Mouse (Mus musculus) liver (tissue): Measurements from ENCODE around the gene Best3.
"Not testable (repeated sequence)": the region's sequence is repeated elsewhere in the genome, so short reads cannot be mapped to it uniquely, and the experiment has no call there.

Source experiments
- DNase-seq: peaks from one replicate; pipeline ENCODE4 v3.0.0-alpha.2; 2020; ENCODE audit warnings: mixed read lengths

Best3 gene

DNA sequence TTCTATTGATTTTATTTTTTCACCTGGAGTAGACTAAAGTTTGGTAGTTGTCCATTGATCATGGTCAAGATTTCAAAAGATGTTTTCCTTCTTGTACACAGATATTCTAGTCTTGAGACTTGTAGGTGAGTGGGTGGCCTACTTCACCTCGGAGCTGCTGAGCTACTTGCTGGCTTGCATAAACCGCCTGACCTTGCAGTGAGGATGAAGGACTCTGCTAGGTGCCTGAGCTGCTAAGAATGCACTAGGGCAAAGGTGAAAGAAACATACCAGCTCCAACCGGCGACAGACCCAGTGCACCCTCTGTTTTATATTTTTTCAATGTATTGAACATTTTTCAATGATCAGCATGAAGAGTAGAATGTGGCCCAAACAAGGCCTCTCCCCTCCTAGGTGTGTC is 5.8 kb upstream of the Best3 start:
- no peak for DNase-seq

GRCm38 (mm10) chr10:116980888-116981287 is 5.2 kb upstream of the Best3 start:
- no peak for DNase-seq

DNA sequence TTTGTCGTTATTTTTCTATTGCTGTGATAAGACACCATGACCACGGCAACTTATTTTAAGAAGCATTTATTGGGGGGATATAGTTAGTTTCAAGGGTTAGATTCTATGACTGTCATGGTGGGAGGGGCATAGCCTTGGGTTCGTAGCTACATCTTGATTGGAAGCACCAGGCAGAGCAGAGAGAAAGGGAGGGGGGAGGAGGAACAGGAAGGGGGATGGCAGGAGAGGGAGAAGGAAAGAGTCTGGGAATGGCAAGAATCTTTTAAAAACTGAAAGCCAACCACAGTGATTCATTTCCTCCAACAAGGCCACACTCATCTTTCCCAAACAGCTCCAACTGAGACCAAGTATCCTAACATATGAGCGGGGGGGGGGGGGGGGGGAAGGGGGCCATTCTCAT is 3.6 kb upstream of the Best3 start:
- DNase-seq: no peak

- no peak for DNase-seq
These were observed 1.3 kb upstream of the Best3 start for GRCm38 (mm10) chr10:116984836-116985235.

- no peak for DNase-seq
These were observed 7.9 kb downstream of the Best3 start for GRCm38 (mm10) chr10:116993971-116994370.

- no peak for DNase-seq
These were observed 9.0 kb downstream of the Best3 start for GRCm38 (mm10) chr10:116995162-116995561.

DNA sequence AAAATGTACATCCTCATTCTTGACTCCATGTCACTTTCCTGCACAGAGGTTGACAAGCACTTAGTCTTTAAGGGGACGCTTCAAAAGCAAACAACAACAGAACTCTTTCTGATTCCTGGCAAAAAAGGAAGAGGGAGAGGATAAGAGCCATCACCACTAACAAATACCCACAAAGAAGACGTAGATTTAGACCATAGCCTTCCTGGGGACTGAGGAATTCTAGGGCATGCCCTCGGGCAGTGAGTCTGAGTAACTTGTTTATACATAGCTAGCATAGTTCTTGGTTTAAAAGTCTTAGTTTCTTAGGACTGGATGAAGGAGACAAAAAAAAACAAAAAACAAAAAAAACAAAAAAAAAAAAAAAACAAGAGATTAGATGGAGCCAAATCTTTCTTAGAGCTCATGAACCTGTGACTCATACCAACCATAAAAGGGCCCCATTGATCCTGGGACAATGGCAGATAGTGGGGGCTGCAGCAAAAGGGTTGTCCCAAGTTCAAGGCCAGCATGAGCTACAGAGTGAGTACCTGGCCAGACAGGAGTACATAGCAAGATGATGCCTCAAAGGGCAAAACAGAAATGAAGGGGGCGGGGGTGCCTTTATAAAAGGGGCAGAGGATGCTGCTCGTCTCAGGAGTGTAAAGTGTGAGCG is 9.6 kb downstream of the Best3 start:
- no peak for DNase-seq

DNA sequence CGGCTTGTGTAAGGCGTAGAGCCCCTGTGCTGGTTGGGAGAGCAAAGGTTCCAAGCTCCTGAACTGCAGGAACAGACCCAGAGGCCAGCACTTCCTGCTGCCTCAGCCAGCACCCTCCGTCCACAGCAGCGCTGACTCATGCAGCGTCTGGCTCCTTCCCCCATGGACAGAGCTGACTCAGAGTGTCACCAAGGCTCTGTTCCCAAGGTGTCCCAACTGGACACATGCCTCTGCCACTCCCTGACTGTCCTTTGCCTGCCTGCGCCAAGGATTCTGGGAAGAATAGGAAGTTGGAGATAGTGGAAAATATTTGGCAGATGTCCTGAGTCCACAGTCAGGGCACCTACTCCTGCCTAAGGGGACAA is 10.1 kb downstream of the Best3 start:
- peak; percentile 29 for DNase-seq

- DNase-seq: no peak
These were observed 12.8 kb downstream of the Best3 start for GRCm38 (mm10) chr10:116998716-116999455.

DNA sequence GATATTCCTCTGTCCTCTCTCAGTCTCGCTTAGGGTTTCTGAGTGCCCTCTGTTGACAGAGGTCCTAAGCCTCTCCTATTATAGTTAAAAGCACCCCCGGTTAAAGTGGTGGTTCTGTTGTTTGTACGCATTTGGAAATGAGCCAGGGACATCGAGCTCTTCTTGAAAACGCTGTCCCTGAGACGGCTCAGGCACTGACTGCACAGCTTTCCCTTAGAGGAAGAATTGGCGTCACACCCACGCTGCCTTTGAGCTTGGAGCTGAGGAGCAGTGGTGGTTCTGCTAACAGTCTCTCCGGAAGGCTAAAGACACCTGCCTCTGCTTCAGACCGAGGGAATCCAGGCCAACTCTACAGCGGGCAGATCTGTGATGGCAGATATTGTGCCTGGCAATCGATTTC is 14.9 kb downstream of the Best3 start:
- no peak for DNase-seq

DNA sequence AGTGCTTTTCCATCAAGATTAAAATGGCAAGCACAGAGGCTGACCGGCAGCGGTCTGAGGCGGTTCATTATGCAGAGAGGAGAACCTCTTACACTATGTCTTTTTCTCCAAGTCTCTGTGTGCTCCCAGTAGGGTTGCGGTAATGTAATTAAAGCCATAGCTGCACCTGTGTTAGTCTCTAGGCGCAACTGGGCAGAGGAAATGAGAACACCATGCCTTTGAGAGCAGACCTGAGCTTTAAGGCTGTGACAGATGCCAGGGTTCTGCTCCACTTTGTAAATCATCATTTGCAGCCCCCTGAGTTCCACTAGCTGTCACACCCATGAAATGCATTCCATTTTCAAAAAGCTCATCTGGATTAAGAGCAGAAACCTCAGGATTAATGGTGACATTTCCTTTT is 18.6 kb downstream of the Best3 start:
- no peak for DNase-seq

DNA sequence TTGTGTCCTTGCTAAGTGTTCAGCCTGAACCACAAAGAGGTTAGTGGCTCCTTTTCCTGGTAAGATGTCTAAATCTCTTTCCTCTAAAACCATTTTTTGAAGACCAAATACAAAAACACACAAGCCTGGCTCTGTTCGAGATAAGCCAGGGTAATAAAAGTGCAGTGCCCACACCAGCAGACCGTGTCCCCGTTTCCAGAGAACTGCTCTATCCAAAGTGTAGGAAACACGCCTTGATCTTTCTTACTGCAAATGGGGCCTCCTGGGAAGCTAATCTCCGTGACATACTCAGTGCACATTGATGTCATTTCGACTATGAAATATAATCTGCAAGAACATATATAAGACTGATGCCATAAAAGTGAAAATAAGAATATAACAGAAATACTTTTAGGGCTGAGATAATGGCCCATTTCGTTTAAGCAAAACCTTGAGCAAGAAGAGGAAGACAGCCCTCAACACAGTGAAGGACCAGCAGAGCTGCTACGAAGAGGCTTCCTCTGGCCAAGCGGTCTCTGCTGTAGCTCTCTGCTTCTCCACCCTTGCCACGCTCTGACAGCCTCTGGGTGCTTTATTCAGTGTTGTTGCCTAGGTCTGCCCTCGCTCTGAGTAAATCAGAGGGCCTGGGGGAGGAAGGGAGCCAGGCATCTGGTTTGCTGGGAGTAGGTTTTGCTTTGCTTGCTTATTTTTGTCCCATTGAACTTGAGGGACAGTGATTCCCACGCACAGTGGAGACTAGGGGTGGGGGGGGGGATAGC is 19.8 kb downstream of the Best3 start:
- no peak for DNase-seq

GRCm38 (mm10) chr10:117009691-117010090 is 23.6 kb downstream of the Best3 start:
- no peak for DNase-seq

GRCm38 (mm10) chr10:117011047-117011446 is 24.9 kb downstream of the Best3 start:
- no peak for DNase-seq

DNA sequence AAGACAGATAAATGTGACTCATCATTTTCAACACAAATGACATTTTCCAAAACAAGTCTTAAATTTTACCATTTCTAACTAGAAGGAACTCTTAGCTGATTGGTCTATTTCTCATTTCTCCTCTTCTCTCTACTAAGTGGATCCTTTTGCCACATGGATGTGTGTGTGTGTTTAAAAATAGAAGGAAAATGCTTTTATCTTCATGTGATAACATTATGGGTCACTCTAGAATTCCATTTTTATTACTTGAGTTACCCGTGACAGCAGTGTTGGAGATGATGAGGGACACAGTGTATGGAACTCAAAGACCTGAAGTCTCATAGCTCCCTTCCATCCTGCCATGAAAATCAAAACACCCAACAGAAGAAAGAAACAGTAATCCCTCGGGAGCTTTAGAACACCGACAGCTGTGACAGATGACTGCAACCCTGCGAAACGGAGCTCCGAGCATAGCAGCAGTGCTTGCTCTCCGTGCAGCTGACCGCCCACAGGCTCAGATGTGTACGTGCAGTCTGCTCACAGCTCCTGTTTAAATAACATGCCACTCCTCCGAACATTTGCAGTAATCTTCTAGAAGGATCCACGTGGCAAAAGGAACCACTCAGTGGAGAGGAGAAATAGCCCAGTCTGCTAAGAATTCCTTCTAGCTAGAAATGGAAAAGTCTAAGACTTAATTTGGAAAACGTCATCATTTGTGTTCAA is 27.7 kb downstream of the Best3 start:
- DNase-seq: no peak

GRCm38 (mm10) chr10:117014565-117014964 is 28.5 kb downstream of the Best3 start:
- no peak for DNase-seq

- no peak for DNase-seq
These were observed 32.2 kb downstream of the Best3 start for GRCm38 (mm10) chr10:117018281-117018840.

GRCm38 (mm10) chr10:117021020-117021754 is 35.1 kb downstream of the Best3 start:
- no peak for DNase-seq

DNA sequence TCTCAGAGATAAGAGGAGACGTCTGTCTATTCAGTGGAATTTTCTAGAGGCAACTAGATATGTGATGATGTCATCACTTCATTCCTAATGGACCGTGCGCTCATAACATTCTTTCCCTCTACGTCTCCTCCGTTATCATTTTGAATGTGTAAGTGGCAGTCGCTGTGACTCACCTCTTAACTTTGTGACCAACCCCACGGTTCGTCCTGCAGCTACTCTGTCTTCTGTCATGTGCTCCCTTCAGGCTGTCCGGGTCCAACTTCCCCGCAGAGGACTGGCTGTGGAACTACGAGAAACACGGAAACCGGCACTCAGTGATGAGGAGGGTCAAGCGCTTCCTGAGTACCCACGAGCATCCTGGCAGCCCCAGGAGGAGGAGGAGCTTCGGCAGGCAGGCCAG is 37.6 kb downstream of the Best3 start:
- DNase-seq: no peak

- not testable (repeated sequence) for DNase-seq
These were observed 39.7 kb downstream of the Best3 start for GRCm38 (mm10) chr10:117025776-117026175.

DNA sequence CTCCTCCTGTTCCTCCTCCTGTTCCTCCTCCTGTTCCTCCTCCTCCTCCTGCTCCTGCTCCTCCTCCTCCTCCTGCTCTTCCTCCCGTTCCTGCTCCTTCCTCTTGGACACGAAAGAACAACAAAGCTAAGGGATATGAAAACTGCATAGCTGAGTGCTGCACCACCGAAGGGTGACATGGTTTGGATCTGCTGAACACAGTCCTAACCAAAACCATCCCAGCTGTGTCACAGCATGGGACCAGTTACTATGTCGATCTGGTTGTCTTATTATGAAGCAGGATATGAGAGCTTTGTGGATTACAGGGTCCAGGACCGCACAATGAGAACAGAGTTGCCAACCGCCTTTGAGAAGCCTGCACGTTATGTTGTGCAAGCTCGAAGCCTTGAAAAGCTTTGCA is 40.1 kb downstream of the Best3 start:
- DNase-seq: no peak

DNA sequence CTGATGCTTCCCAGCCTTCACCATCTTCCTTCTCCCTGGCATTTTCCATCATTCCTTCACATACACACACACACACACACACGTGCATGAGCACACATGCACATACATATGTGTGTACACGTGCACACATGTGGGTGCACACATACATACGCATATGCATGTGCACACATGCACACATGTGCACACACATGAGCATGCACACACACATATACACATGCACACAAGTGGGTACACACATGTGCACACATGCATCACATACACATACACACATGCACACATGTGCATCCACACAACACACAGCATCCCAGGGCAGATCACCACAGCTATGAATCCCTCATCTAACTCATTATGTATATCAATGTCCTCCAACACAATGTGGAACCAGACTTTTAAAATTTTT is 45.0 kb downstream of the Best3 start:
- no peak for DNase-seq
